Mouse (Mus musculus) limb, embryonic 12.5 days (tissue): ENCODE data around the gene Ago4. TPM values are rescaled to one million over a fixed set of nuclear protein-coding genes. Genes with fewer than 3 reads are reported as not detected.

Source experiments
- ATAC-seq: fragments of 200-750 bp; cut with Nextera tagmentation; 2 replicates; pipeline ENCODE4 v1.8.0; 2017; ENCODE audit warnings: low read depth, moderate TSS enrichment; ENCODE audit not compliant: insufficient number of reproducible peaks, insufficient read depth, low FRiP score, low TSS enrichment
- H3K27ac ChIP-seq: fragments of 300-500 bp; sonication (generic); 2 replicates; pipeline ENCODE4 v1.5.1; 2016; ENCODE audit warnings: mild to moderate bottlenecking, moderate library complexity
- H3K27me3 ChIP-seq: fragments of 300-500 bp; sonication (generic); 2 replicates; pipeline ENCODE4 v1.6.1; 2016; ENCODE audit warnings: mild to moderate bottlenecking, moderate library complexity
- H3K36me3 ChIP-seq: fragments of 300-500 bp; sonication (generic); 2 replicates; pipeline ENCODE4 v1.6.1; 2016; ENCODE audit warnings: mild to moderate bottlenecking, moderate library complexity
- H3K4me1 ChIP-seq: fragments of 300-500 bp; sonication (generic); replicated peaks from 2 replicates; pipeline ENCODE4 v1.6.1; 2016
- H3K4me2 ChIP-seq: fragments of 300-500 bp; sonication (generic); 2 replicates; pipeline ENCODE4 v1.6.1; 2016; ENCODE audit warnings: mild to moderate bottlenecking, moderate library complexity
- H3K4me3 ChIP-seq: fragments of 300-500 bp; sonication (generic); replicated peaks from 2 replicates; pipeline ENCODE4 v1.5.1; 2016; ENCODE audit warnings: mild to moderate bottlenecking
- H3K9ac ChIP-seq: fragments of 300-500 bp; sonication (generic); replicated peaks from 2 replicates; pipeline ENCODE4 v1.6.1; 2016; ENCODE audit warnings: mild to moderate bottlenecking, moderate library complexity
- H3K9me3 ChIP-seq: fragments of 300-500 bp; sonication (generic); 2 replicates; pipeline ENCODE4 v1.6.1; 2016; ENCODE audit warnings: mild to moderate bottlenecking, moderate library complexity
- WGBS: fragments of 180-500 bp; shearing (Covaris S2); methylation state at CpG from one replicate; pipeline ENCODE4 v1.1.7; 2016; 5-methylcytosine and 5-hydroxymethylcytosine counted together
- polyA plus RNA-seq: library from polyadenylated mRNA; unstranded; fragments of >200 nt; fragmentation: Nextera tagmentation; extraction: Ambion mirVana; gene quantifications from 2 replicates; pipeline ENCODE4 v1.2.1, GENCODE M21; 2016

Gene Ago4
- polyA plus RNA-seq, result 2.3 and 3.3 TPM in 2 replicates

- under 1% methylated on average over 84 of the region's 120 CpGs for WGBS
- peaks cover 3% of the 10 kb centered on the region for H3K4me1 ChIP-seq
- H3K4me3 ChIP-seq, result peak within 1 kb of the TSS; percentile 95
- no peak within 1 kb of the TSS for H3K27ac ChIP-seq
- H3K27me3 ChIP-seq, result peaks cover 15% of the 10 kb centered on the region; the same call in 1 of the 2 replicates
- no peaks in the 10 kb centered on the region for H3K9me3 ChIP-seq
- peak; percentile 89 for ATAC-seq
- H3K36me3 ChIP-seq, result no peaks in the 10 kb centered on the region
- peak within 1 kb of the TSS; percentile 90 for H3K4me2 ChIP-seq
- H3K9ac ChIP-seq, result peak within 1 kb of the TSS; percentile 87
Measured at GRCm38 (mm10) chr4:126532827-126533728, at the start of gene Ago4. TSS of gene Ago4 (minus strand) at chr4:126533472.

- Histone ChIP-seq H3K36me3 (peaks cover 96% of the 10 kb centered on the region), H3K9ac (no peak overlapping the region), H3K4me1 (no peaks in the 10 kb centered on the region), H3K9me3 (0 out of 2 replicates have a peak, but pooled peaks cover 2% of the 10 kb centered on the region), H3K27ac (no peak overlapping the region), H3K4me2 (no peak overlapping the region), H3K27me3 (no peaks in the 10 kb centered on the region), H3K4me3 (no peak overlapping the region)
- no peak for ATAC-seq
- 78% methylated on average over 2 of the region's 2 CpGs for WGBS
Measured at GRCm38 (mm10) chr4:126579077-126579476, 45.8 kb upstream of the Ago4 start.

DNA sequence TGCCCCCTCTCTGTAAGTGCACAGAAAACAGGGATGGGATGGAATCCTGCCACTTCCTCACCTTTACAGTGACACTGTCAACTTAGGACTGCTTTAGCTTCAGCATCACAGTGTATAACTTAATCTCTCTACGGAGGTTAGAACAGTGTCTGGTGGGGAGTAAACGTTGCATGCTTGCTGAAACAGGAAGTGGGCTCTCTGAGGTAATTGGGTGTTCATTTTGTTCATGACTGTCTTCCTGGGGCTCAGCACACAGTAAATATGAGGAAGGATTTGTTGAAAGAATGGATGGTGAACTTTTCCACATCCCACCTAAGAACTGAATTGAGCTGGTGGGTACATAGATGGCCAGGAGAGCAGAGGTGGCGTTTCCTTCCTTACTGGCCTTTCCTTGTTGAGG, 44.6 kb upstream of the Ago4 start:
- WGBS, result 89% methylated on average over 3 of the region's 3 CpGs
- no peak overlapping the region for H3K4me3 ChIP-seq
- no peaks in the 10 kb centered on the region for H3K4me1 ChIP-seq

GRCm38 (mm10) chr4:126576281-126576680, 43.0 kb upstream of the Ago4 start:
- ATAC-seq, result no peak
- Histone ChIP-seq H3K9me3 (peaks cover 7% of the 10 kb centered on the region; the same call in 1 of the 2 replicates), H3K4me2 (no peak overlapping the region), H3K27ac (no peak overlapping the region), H3K36me3 (peaks cover 100% of the 10 kb centered on the region), H3K4me3 (no peak overlapping the region), H3K27me3 (no peaks in the 10 kb centered on the region), H3K4me1 (no peaks in the 10 kb centered on the region), H3K9ac (no peak overlapping the region)
- WGBS, result 96% methylated on average over 5 of the region's 5 CpGs

More for the DNA sequence above, 44.6 kb upstream of the Ago4 start:
- Histone ChIP-seq H3K9ac (no peak overlapping the region), H3K27me3 (no peaks in the 10 kb centered on the region), H3K36me3 (peaks cover 98% of the 10 kb centered on the region), H3K4me2 (no peak overlapping the region), H3K9me3 (peaks cover 7% of the 10 kb centered on the region; the same call in 1 of the 2 replicates), H3K27ac (no peak overlapping the region)
- ATAC-seq, result no peak

DNA sequence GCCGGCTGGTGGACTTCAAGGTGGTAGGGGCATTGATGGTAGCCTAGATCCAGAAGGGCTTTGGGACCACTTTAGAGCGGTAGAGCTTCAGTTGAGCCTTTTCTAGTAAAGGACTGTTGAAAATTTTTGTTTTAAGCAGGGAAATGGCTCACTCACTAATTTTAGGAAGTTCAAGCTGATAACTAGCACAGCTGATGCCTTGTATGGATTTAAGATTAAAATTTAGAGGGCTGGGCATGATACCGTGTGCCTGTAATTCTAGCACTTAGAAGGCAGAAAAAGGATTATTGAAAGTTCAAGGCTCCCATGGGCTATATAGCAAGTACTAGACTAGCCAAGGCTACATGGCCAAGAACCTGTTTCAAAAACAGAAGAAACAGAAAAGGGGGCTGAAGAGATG, 36.5 kb upstream of the Ago4 start:
- no peaks in the 10 kb centered on the region for H3K4me1 ChIP-seq
- no peak overlapping the region for H3K4me3 ChIP-seq
- no peak overlapping the region for H3K27ac ChIP-seq
- no peak overlapping the region for H3K9ac ChIP-seq
- no peak overlapping the region for H3K4me2 ChIP-seq
- peaks cover 7% of the 10 kb centered on the region; the same call in 1 of the 2 replicates for H3K9me3 ChIP-seq
- no peak for ATAC-seq
- WGBS, result 95% methylated on average over 3 of the region's 3 CpGs
- H3K36me3 ChIP-seq, result peaks cover 91% of the 10 kb centered on the region
- no peaks in the 10 kb centered on the region for H3K27me3 ChIP-seq

- H3K27ac ChIP-seq, result no peak overlapping the region
- no peak overlapping the region for H3K4me3 ChIP-seq
- ATAC-seq, result no peak
- peaks cover 83% of the 10 kb centered on the region for H3K36me3 ChIP-seq
- no peak overlapping the region for H3K4me2 ChIP-seq
- no peaks in the 10 kb centered on the region for H3K9me3 ChIP-seq
- no peak overlapping the region for H3K9ac ChIP-seq
- WGBS, result 96% methylated on average over 4 of the region's 4 CpGs
- no peaks in the 10 kb centered on the region for H3K4me1 ChIP-seq
- no peaks in the 10 kb centered on the region for H3K27me3 ChIP-seq
Measured at GRCm38 (mm10) chr4:126567243-126567642, 34.0 kb upstream of the Ago4 start.

- Histone ChIP-seq H3K9me3 (no peaks in the 10 kb centered on the region), H3K9ac (no peak overlapping the region), H3K36me3 (peaks cover 76% of the 10 kb centered on the region), H3K27me3 (no peaks in the 10 kb centered on the region), H3K27ac (no peak overlapping the region), H3K4me3 (no peak overlapping the region), H3K4me2 (no peak overlapping the region), H3K4me1 (no peaks in the 10 kb centered on the region)
- WGBS, result 92% methylated on average over 6 of the region's 6 CpGs
- no peak for ATAC-seq
Measured at GRCm38 (mm10) chr4:126563798-126564197, 30.5 kb upstream of the Ago4 start.

- H3K27ac ChIP-seq, result peak within 1 kb of the TSS; percentile 86
- peak within 1 kb of the TSS; percentile 69 for H3K4me3 ChIP-seq
- H3K4me1 ChIP-seq, result peaks cover 13% of the 10 kb centered on the region
- peak within 1 kb of the TSS; percentile 62 for H3K4me2 ChIP-seq
- peak; percentile 97 for ATAC-seq
- peak within 1 kb of the TSS; percentile 71 for H3K9ac ChIP-seq
- no peaks in the 10 kb centered on the region for H3K27me3 ChIP-seq
- 1% methylated on average over 54 of the region's 54 CpGs for WGBS
- no peaks in the 10 kb centered on the region for H3K9me3 ChIP-seq
- H3K36me3 ChIP-seq, result peaks cover 21% of the 10 kb centered on the region
Measured at GRCm38 (mm10) chr4:126556809-126557711, 23.8 kb upstream of the Ago4 start, which contains the start of gene Clspn. TSS of gene Clspn (plus strand) at chr4:126556935.

GRCm38 (mm10) chr4:126554462-126554861, 21.2 kb upstream of the Ago4 start:
- Histone ChIP-seq H3K36me3 (peaks cover 5% of the 10 kb centered on the region; the same call in 1 of the 2 replicates), H3K27ac (no peak overlapping the region), H3K4me1 (peaks cover 13% of the 10 kb centered on the region), H3K4me2 (no peak overlapping the region), H3K4me3 (no peak overlapping the region), H3K27me3 (no peaks in the 10 kb centered on the region), H3K9ac (no peak overlapping the region), H3K9me3 (no peaks in the 10 kb centered on the region)
- WGBS, result 32% methylated on average over 3 of the region's 3 CpGs
- no peak for ATAC-seq

- no peak overlapping the region for H3K4me3 ChIP-seq
- H3K4me1 ChIP-seq, result peaks cover 13% of the 10 kb centered on the region
- no peak overlapping the region for H3K4me2 ChIP-seq
- no peaks in the 10 kb centered on the region for H3K9me3 ChIP-seq
- no peak overlapping the region for H3K9ac ChIP-seq
- no peaks in the 10 kb centered on the region for H3K27me3 ChIP-seq
- H3K36me3 ChIP-seq, result peaks cover under 1% of the 10 kb centered on the region; the same call in 1 of the 2 replicates
- no peak overlapping the region for H3K27ac ChIP-seq
- 87% methylated on average over 1 of the region's 1 CpGs for WGBS
- ATAC-seq, result no peak
Measured at GRCm38 (mm10) chr4:126553685-126554084, 20.4 kb upstream of the Ago4 start.

DNA sequence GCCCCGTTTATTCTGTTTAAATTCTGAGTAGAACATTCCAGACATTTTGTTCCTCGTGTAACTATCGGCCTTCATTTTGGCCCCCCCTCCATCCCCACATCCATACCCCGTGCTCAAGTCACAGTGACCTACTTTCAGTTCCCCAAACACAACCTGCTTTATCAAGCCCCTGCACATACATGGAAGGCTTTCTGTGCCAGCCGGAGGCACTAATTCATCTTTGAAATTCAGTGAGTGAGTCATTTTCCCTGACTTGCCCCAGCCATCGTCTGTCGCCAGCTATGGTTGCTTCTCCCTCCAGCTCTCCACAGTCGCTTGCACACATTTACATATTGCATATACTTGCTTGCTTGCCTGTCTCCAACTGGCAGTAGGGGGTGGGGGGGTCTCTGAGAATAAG, 19.8 kb upstream of the Ago4 start:
- no peak overlapping the region for H3K9ac ChIP-seq

More for the DNA sequence above, 19.8 kb upstream of the Ago4 start:
- peaks cover 7% of the 10 kb centered on the region for H3K4me1 ChIP-seq
- H3K27ac ChIP-seq, result no peak overlapping the region
- no peak overlapping the region for H3K4me2 ChIP-seq
- 77% methylated on average over 8 of the region's 8 CpGs for WGBS
- no peak overlapping the region for H3K4me3 ChIP-seq
- no peaks in the 10 kb centered on the region for H3K27me3 ChIP-seq
- H3K9me3 ChIP-seq, result no peaks in the 10 kb centered on the region
- no peak for ATAC-seq
- no peaks in the 10 kb centered on the region for H3K36me3 ChIP-seq
